Mouse (Mus musculus): ENCODE data around the gene Asap2. TPM values are rescaled to one million over a fixed set of nuclear protein-coding genes. Genes with fewer than 3 reads are reported as not detected.
A peak's percentile ranks its signal among the peaks of the same experiment; 100 is the strongest.

Gene Asap2
- polyA plus RNA-seq, 1 experiment from 2014 or later, result 6.1 TPM

DNA sequence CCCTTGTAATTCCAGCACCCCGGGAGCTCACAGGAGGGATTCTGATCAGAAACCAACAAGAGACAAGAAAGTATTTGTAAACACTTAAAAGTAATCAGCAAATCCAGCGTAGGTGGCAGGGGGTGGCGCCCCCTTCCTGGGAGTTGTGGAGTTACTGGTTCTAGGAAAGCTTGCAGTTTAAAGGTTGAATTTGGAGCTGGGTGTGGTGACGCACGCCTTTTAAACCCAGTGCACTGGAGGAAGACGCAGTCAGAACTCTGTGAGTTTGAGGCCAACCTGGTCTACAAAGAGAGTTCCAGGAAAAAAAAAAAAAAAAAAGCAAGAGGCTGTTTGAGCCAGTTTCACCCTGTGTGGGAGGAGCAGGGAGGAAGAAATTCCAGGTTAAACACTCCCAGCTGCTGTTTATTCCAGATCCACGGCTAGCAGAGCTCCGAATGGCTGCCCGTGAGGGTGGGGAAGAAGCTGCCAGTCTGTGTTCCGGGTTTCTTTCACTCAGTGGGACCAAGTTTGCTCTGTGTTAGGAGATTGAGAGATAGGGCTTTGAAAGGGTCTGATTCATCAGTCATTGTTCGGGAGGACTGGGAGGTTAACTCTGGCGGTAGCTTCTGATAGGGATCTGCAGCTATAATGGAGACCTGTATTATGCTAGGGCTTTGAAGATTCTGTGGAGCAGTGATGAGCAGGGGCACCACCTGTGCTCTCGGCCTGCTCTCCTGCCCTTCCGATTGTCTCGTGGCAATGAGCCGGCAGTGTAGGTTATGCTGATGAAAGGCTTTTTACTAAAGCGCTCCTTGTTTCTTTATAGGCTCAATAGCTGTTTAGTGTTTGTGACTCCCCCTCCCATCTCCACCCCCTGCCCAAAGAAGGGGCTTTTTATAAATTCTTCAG is 144.0 kb downstream of the Asap2 start:
- Histone ChIP-seq H3K9ac (no peak overlapping the region), H3K4me2 (no peak overlapping the region), H3K4me1 (replicated peaks) (peaks cover 77% of the 10 kb centered on the region), H3K27ac (0 out of 2 replicates have a peak overlapping the region, but pooled peaks have one; percentile 67), H3K4me3 (no peak overlapping the region), H3K9me3 (replicated peaks) (no peaks in the 10 kb centered on the region), H3K27me3 (no peaks in the 10 kb centered on the region), H3K36me3 (no peaks in the 10 kb centered on the region)
- ATAC-seq (replicated peaks; ENCODE audit: insufficient number of reproducible peaks, insufficient read depth, low FRiP score, low read depth), result no peak
- WGBS, result 62% methylated on average over 17 of the region's 17 CpGs

DNA sequence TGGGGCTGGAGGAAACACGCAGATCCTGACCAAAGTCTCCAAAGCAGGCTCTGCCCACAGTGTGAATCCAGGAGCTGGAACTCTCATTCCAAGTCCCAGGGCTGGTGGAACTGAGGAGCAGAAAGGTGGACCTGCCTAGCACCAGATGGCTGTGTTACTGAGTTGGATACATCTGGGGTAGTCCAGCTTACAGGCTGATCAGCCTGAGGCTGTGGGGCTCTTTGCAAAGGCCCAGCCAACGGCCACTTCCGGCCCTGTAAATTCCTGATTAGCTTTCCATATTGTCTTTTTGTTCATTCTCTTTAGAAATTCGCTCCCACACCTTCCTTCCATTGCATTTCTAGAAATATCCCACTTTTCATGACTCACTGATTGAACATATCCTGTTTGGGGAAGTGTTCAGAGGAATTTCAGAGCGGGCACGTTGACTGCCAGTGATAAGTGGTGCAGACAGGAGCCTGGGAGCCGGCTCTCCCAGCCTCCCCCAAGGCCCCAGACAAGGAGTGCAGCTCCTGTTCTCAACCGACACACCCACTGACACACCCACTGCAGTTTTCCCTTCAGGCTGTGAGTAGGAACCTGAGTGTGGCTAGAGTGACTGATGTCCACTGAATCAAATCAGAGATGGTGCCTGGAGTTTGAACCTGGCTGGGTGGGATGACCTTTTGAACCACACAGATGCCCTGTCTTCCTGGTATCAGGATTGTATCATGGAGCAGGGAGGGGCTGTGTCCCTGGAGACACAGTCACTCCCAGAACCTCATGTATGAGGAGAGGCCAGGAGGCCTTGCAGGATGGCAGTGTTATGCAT is 145.6 kb downstream of the Asap2 start:
- H3K4me1 ChIP-seq (replicated peaks), result peaks cover 78% of the 10 kb centered on the region

DNA sequence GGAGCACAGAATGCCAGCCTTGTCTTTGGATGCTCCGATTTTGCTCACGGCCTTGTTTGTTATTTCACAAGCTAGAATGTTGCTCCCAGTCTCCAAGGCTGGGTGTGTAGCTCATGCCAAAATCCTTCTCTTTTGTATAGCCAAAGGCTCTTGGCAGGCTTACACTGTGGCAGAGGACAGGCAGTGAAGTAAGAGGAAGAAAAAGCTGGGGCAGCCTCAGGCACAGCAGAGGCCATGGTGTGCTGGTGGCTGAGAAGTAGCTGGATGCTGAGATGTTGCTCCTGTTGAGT is 146.1 kb downstream of the Asap2 start:
- Histone ChIP-seq H3K9ac (no peak overlapping the region), H3K4me2 (0 out of 2 replicates have a peak overlapping the region, but pooled peaks have one; percentile 3), H3K9me3 (replicated peaks) (no peaks in the 10 kb centered on the region), H3K27ac (peak overlapping the region; percentile 74), H3K4me3 (no peak overlapping the region), H3K4me1 (replicated peaks) (peaks cover 79% of the 10 kb centered on the region), H3K36me3 (no peaks in the 10 kb centered on the region), H3K27me3 (no peaks in the 10 kb centered on the region)
- ATAC-seq (replicated peaks; ENCODE audit: insufficient number of reproducible peaks, insufficient read depth, low FRiP score, low read depth), result no peak
- WGBS, result 64% methylated on average over 2 of the region's 2 CpGs

More for the DNA sequence above, 145.6 kb downstream of the Asap2 start:
- Histone ChIP-seq H3K4me2 (peak overlapping the region; percentile 12; the same call in 1 of the 2 replicates), H3K9me3 (replicated peaks) (no peaks in the 10 kb centered on the region), H3K9ac (no peak overlapping the region), H3K36me3 (no peaks in the 10 kb centered on the region), H3K27ac (peak overlapping the region; percentile 74), H3K4me3 (no peak overlapping the region), H3K27me3 (no peaks in the 10 kb centered on the region)
- WGBS, result 17% methylated on average over 8 of the region's 8 CpGs
- ATAC-seq (replicated peaks; ENCODE audit: insufficient number of reproducible peaks, insufficient read depth, low FRiP score, low read depth), result peak; percentile 80

DNA sequence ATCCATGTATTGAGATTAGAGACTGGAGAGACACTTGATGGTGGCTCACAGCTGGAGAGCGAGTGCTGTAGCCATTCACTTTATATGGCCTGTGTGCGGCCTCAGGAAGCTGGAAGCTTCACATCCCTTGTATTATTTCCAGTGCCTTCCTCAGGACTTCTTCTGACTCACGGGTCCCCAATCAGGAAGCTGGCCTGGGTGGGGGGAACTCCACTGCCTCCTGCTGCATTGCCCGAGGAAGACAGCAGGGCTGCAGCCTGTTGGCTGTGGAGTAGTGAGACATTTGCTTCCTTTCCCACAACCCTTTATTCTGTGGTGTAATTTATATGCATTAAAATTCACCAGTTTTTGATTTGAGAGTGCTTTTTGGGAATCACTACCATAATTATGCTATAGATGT is 149.3 kb downstream of the Asap2 start:
- H3K4me2 ChIP-seq, result no peak overlapping the region
- H3K4me1 ChIP-seq (replicated peaks), result peaks cover 63% of the 10 kb centered on the region
- H3K27me3 ChIP-seq, result no peaks in the 10 kb centered on the region
- WGBS, result 55% methylated on average over 4 of the region's 4 CpGs
- no peaks in the 10 kb centered on the region for H3K36me3 ChIP-seq
- no peaks in the 10 kb centered on the region for H3K9me3 ChIP-seq (replicated peaks)
- no peak for ATAC-seq (replicated peaks; ENCODE audit: insufficient number of reproducible peaks, insufficient read depth, low FRiP score, low read depth)
- no peak overlapping the region for H3K9ac ChIP-seq
- H3K4me3 ChIP-seq, result no peak overlapping the region
- 0 out of 2 replicates have a peak overlapping the region, but pooled peaks have one; percentile 26 for H3K27ac ChIP-seq

DNA sequence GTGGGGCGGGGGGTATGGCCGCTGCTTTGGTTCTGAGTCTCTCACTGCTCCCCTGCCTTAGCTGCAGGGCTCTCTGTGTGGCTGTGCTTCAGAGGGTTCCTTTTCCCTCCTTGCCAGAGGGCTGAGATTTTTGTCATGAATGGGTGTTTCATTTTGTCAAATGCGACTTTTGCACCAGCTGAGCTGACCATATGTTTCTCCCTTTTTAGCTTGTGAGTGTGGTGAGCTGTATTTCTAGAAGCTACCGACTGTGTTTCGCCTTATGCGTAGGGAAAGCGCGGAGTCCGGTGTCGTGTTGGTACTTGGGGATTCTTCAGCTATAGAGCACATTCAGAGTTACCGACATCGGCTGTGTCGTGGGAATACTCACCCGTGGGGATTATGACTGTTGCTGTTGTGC is 149.9 kb downstream of the Asap2 start:
- ATAC-seq (replicated peaks; ENCODE audit: insufficient number of reproducible peaks, insufficient read depth, low FRiP score, low read depth), result no peak
- no peak overlapping the region for H3K4me2 ChIP-seq
- H3K27me3 ChIP-seq, result no peaks in the 10 kb centered on the region
- no peak overlapping the region for H3K4me3 ChIP-seq
- H3K36me3 ChIP-seq, result no peaks in the 10 kb centered on the region
- no peaks in the 10 kb centered on the region for H3K9me3 ChIP-seq (replicated peaks)
- peaks cover 60% of the 10 kb centered on the region for H3K4me1 ChIP-seq (replicated peaks)
- 89% methylated on average over 14 of the region's 14 CpGs for WGBS
- no peak overlapping the region for H3K9ac ChIP-seq
- H3K27ac ChIP-seq, result no peak overlapping the region

DNA sequence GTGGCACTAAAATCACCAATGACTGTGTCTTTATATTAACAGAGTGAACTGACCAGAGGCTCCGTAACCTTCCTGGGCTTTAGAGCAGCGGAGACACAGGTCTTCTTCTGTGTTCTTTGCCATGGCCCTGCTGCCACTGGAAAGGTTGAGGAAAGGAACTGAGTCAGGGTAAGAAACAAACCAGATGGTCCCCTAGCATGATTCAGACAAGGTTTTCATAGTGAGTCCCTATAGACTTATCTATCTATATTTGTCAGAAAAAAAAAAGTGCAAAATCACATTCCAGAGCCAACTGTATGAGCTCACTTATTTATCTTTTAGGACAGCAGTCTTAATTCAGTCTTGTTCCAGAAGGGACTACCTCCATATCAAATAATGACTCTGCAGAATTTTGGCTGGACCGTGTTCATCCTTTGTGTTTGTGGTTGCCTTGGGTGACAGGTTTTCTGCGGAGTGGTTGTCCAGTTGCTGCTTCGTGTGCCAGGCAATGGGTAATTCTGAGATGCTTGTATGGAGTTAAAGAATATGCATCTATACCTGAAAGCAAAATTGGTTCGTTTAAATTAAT is 150.6 kb downstream of the Asap2 start:
- Histone ChIP-seq H3K27me3 (no peaks in the 10 kb centered on the region), H3K4me2 (no peak overlapping the region), H3K9me3 (replicated peaks) (no peaks in the 10 kb centered on the region), H3K27ac (no peak overlapping the region), H3K4me1 (replicated peaks) (peaks cover 54% of the 10 kb centered on the region), H3K9ac (no peak overlapping the region), H3K4me3 (no peak overlapping the region), H3K36me3 (no peaks in the 10 kb centered on the region)
- no peak for ATAC-seq (replicated peaks; ENCODE audit: insufficient number of reproducible peaks, insufficient read depth, low FRiP score, low read depth)
- WGBS, result 75% methylated on average over 6 of the region's 6 CpGs

DNA sequence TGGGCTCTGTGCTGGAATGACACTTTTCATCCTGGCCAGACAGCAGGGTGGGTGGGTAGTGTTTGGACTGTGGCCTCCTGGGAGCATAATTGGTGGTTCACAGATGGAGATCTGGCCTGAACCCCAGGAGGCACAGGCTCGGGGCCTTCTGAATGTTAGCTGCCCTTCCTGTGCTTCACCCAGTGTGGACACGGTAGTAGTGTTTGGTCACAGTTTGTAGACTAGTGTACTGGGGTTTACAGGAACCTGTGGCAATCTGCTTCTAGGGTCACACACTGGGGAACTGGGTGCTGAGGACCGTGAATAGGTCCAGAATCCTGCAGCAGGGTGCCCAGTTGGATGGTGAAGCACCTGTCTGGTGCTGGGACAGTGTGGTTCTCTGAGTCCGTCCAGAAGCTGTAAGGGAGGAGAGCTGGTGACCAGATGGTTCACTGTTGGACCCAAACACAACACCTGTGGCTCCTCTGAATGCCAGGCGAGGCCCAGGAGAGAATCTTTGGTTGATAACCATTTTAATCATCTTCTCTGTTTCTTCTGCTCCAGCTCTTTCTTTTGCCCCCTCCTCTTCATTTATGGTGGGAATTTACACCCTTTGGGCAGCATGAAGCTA is 151.5 kb downstream of the Asap2 start:
- Histone ChIP-seq H3K27me3 (no peaks in the 10 kb centered on the region), H3K4me1 (replicated peaks) (peaks cover 51% of the 10 kb centered on the region), H3K4me3 (no peak overlapping the region), H3K36me3 (no peaks in the 10 kb centered on the region), H3K9ac (no peak overlapping the region), H3K27ac (no peak overlapping the region), H3K9me3 (replicated peaks) (no peaks in the 10 kb centered on the region), H3K4me2 (no peak overlapping the region)
- ATAC-seq (replicated peaks; ENCODE audit: insufficient number of reproducible peaks, insufficient read depth, low FRiP score, low read depth), result no peak
- 82% methylated on average over 5 of the region's 5 CpGs for WGBS

DNA sequence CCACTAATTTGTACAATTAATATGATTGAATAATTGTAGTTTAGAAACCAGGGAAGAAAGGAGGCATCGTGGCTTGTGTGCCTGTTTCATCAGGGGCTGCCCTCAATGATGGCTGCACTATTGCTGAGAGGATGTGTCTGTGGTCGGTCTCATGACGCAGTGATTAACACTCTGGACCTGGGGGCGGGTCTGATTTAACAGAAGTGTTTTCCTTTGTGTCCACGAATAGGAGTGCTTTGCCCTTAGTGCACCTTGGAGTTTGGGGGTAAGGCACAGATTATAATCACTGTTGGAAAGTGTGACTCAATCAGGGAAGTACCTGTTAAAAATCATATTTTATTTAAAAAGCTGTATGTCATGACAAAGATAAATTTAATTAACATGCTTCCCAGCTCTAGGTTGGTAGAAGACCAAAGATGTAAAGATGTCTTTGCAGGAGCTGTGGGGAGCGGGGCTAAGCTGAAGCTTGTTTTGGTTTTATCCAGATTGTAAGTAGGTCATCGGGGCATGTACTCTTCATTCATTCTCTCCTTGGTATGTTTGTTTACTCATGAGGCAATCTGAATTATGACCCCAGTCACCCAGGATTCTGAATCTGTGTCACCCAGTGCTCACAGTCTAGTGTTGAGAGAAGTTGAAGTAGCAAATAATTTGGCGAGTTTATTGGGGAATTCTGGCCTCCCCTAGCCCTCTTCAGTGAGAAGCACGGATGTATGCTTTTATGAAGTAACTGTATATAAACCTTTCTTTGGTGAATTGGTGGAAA is 152.4 kb downstream of the Asap2 start:
- Histone ChIP-seq H3K27ac (no peak overlapping the region), H3K27me3 (no peaks in the 10 kb centered on the region), H3K4me3 (no peak overlapping the region), H3K4me2 (no peak overlapping the region), H3K4me1 (replicated peaks) (peaks cover 52% of the 10 kb centered on the region), H3K9ac (no peak overlapping the region), H3K9me3 (replicated peaks) (no peaks in the 10 kb centered on the region), H3K36me3 (no peaks in the 10 kb centered on the region)
- no peak for ATAC-seq (replicated peaks; ENCODE audit: insufficient number of reproducible peaks, insufficient read depth, low FRiP score, low read depth)
- WGBS, result 69% methylated on average over 9 of the region's 9 CpGs

DNA sequence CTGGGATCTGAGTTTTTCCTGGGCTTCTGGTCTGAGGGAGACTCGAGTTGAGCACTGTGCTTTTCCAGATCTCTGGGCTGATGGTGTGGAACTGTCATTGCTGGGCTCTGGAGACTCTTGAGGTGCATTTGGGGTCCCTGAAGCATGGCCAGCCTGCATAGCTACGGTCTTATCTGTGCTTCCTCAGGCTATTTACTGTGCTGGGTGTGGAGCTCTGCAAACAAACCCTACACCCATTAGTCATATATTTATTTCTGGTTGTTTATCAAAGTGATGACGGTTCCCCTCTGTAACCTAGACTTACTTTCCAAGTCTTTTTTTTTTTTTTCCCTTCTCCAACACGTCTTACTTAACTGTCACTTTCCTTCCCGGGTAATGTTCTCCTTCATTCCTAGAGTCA is 154.3 kb downstream of the Asap2 start:
- no peak overlapping the region for H3K4me2 ChIP-seq
- H3K9me3 ChIP-seq (replicated peaks), result no peaks in the 10 kb centered on the region
- no peaks in the 10 kb centered on the region for H3K36me3 ChIP-seq
- H3K9ac ChIP-seq, result no peak overlapping the region
- no peak overlapping the region for H3K27ac ChIP-seq
- WGBS, result 41% methylated on average over 5 of the region's 5 CpGs
- no peaks in the 10 kb centered on the region for H3K27me3 ChIP-seq
- no peak overlapping the region for H3K4me3 ChIP-seq
- peaks cover 35% of the 10 kb centered on the region for H3K4me1 ChIP-seq (replicated peaks)
- no peak for ATAC-seq (replicated peaks; ENCODE audit: insufficient number of reproducible peaks, insufficient read depth, low FRiP score, low read depth)

DNA sequence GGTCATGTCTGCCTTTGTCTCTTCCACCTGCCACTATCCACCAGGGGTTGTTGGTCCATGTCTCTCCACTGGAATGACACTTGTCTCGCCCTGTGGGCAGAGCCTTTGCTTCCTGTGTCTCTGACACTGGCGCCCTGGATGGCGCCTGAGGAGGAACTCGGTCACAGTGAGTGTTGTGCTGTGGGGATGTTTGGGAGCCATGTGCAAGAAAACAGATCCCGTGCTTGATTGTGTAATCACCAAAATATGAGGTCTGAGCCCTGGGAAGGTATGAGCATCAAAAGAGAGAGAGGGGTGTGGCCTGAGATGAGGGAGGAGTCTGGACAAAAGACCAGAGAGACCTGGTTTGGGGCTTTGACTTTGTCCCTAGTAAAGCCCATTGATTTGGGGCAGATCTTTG is 154.8 kb downstream of the Asap2 start:
- H3K36me3 ChIP-seq, result no peaks in the 10 kb centered on the region
- no peaks in the 10 kb centered on the region for H3K27me3 ChIP-seq
- H3K4me2 ChIP-seq, result no peak overlapping the region
- no peaks in the 10 kb centered on the region for H3K9me3 ChIP-seq (replicated peaks)
- peaks cover 32% of the 10 kb centered on the region for H3K4me1 ChIP-seq (replicated peaks)
- 86% methylated on average over 5 of the region's 5 CpGs for WGBS
- H3K27ac ChIP-seq, result no peak overlapping the region
- ATAC-seq (replicated peaks; ENCODE audit: insufficient number of reproducible peaks, insufficient read depth, low FRiP score, low read depth), result no peak
- no peak overlapping the region for H3K9ac ChIP-seq
- H3K4me3 ChIP-seq, result no peak overlapping the region
